Mouse (Mus musculus): ENCODE measurements at regions not wholly inside any gene's neighbourhood (a gene's known extent, or its start where the extent isn't known, plus 50 kb on each side); places are given as distances from the start of the nearest gene placed in this dataset.

DNA sequence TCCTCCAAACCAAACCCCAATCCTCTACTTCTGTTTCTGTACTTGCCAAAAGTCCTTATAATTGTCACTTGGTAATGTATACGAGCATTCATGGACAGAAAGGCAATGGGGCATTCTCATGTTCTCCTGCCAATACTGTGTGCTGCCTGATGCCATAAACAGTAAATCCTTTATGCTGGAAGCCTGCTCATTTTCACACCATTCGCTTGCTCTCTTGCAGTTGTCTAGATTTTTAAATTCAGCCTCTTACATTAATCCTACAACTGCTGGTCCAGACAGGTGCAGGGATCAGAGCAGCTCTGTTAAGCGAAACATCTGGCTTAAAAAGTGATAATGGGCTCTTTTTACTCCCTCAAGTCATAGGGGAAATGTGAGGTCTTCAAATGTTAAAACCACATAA, 152.9 kb upstream of the Vgll2 start:
- no peak for TF ChIP-seq CTCF (IDR thresholded peaks at IDR 0.05; ENCODE audit: low read depth)
- H3K27ac ChIP-seq (ENCODE audit: low read depth), result no peak overlapping the region
- H3K4me2 ChIP-seq, result no peak overlapping the region
- ATAC-seq (ENCODE audit: insufficient read depth) (no peak), DNase-seq (no peak)
- H3K4me3 ChIP-seq (ENCODE audit: low read depth, low read length), result no peak overlapping the region
- no peaks in the 10 kb centered on the region for H3K9me3 ChIP-seq (ENCODE audit: low read depth, low read length)
- H3K9ac ChIP-seq, result no peak overlapping the region
- H3K4me1 ChIP-seq (ENCODE audit: insufficient read depth), result no peaks in the 10 kb centered on the region
- no peaks in the 10 kb centered on the region for H3K27me3 ChIP-seq (ENCODE audit: insufficient read depth, low read length)
- no peaks in the 10 kb centered on the region for H3K36me3 ChIP-seq (ENCODE audit: insufficient read depth)
- WGBS, result 66% methylated on average over 3 of the region's 3 CpGs

DNA sequence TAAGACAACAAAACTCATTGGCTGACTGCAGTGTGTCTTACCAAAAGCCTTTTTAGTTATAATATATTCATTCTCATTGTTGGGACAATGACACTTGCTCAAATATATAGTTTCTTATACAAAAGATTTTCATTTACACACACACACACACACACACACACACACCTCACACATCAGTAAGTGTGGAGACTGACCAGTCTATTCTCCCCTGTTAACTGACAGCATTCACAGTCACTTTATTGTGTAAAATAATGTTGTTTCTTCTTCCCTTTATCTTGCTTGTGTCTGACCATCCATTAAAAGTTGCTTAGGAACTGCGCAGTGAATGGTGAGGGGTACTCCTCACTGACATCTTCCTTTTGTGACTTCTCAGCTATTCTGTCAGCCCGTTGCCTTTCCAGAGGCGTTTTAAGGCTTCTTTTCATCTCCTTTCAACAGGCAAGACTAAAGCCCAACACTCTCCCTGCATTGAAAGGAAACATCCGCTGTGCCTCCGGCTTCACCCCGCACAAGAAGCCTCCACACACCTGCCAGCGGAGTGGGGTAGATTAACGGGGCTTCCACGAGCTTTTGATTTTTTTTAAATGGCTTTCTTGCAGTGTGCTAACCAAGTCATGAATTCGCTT, 111.1 kb upstream of the Vgll2 start:
- H3K27me3 ChIP-seq (ENCODE audit: insufficient read depth, low read length), result no peaks in the 10 kb centered on the region
- H3K36me3 ChIP-seq (ENCODE audit: insufficient read depth), result no peaks in the 10 kb centered on the region
- WGBS, result 39% methylated on average over 10 of the region's 10 CpGs
- no peak overlapping the region for H3K9ac ChIP-seq
- H3K4me2 ChIP-seq, result no peak overlapping the region
- no peak overlapping the region for H3K27ac ChIP-seq (ENCODE audit: low read depth)
- DNase-seq (no peak), ATAC-seq (ENCODE audit: insufficient read depth) (no peak)
- no peak for TF ChIP-seq CTCF (IDR thresholded peaks at IDR 0.05; ENCODE audit: low read depth)
- H3K4me3 ChIP-seq (ENCODE audit: low read depth, low read length), result no peak overlapping the region
- H3K4me1 ChIP-seq (ENCODE audit: insufficient read depth), result no peaks in the 10 kb centered on the region
- H3K9me3 ChIP-seq (ENCODE audit: low read depth, low read length), result no peaks in the 10 kb centered on the region

DNA sequence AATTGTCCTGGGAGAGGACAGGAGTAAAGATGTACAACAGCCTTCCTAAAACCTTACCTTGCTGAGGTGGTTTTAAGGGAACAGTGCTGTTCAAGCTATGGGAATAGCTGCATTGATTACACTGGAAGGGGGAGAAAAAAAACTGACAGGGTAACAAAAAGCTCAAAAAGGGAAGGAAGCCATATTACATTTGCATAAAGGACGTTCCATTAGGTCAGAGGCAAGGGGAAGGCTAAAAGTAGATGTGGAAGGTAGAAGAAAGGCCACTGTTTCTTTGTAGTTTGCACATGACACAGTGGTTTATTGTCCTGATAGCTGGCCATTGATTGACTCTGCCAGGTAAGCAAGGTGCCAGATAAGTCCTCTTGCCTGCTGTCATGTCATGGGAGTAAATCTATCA, 110.2 kb upstream of the Vgll2 start:
- Histone ChIP-seq H3K36me3 (ENCODE audit: insufficient read depth) (no peaks in the 10 kb centered on the region), H3K4me3 (ENCODE audit: low read depth, low read length) (no peak overlapping the region), H3K4me1 (ENCODE audit: insufficient read depth) (no peaks in the 10 kb centered on the region), H3K4me2 (no peak overlapping the region), H3K27ac (ENCODE audit: low read depth) (no peak overlapping the region), H3K9ac (no peak overlapping the region), H3K27me3 (ENCODE audit: insufficient read depth, low read length) (no peaks in the 10 kb centered on the region), H3K9me3 (ENCODE audit: low read depth, low read length) (no peaks in the 10 kb centered on the region)
- 48% methylated on average over 1 of the region's 1 CpGs for WGBS
- ATAC-seq (ENCODE audit: insufficient read depth) (no peak), DNase-seq (no peak)
- no peak for TF ChIP-seq CTCF (IDR thresholded peaks at IDR 0.05; ENCODE audit: low read depth)

DNA sequence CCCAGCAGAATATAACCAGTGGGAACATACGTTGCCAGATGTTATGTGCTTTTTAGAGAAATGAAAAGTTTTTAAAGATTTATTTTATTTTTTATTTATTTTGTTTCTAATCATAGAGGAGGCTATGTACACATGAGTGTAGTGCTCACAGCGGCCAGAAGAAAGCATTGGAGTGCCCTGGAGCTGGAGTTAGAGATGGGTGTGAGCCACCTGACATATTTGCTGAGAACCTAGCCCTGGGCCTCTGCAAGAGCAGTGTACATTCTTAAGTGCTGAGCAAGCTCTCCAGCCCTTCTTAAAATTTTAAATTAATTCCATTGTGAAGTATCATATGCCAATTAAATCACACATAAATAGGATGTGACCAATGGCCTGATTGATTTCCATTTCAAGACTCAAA, 95.7 kb upstream of the Vgll2 start:
- no peak for TF ChIP-seq CTCF (IDR thresholded peaks at IDR 0.05; ENCODE audit: low read depth)
- H3K4me1 ChIP-seq (ENCODE audit: insufficient read depth), result no peaks in the 10 kb centered on the region
- ATAC-seq (ENCODE audit: insufficient read depth) (no peak), DNase-seq (no peak)
- H3K4me2 ChIP-seq, result no peak overlapping the region
- H3K4me3 ChIP-seq (ENCODE audit: low read depth, low read length), result no peak overlapping the region
- no peaks in the 10 kb centered on the region for H3K9me3 ChIP-seq (ENCODE audit: low read depth, low read length)
- 63% methylated on average over 2 of the region's 2 CpGs for WGBS
- no peaks in the 10 kb centered on the region for H3K36me3 ChIP-seq (ENCODE audit: insufficient read depth)
- no peaks in the 10 kb centered on the region for H3K27me3 ChIP-seq (ENCODE audit: insufficient read depth, low read length)
- no peak overlapping the region for H3K27ac ChIP-seq (ENCODE audit: low read depth)
- no peak overlapping the region for H3K9ac ChIP-seq

DNA sequence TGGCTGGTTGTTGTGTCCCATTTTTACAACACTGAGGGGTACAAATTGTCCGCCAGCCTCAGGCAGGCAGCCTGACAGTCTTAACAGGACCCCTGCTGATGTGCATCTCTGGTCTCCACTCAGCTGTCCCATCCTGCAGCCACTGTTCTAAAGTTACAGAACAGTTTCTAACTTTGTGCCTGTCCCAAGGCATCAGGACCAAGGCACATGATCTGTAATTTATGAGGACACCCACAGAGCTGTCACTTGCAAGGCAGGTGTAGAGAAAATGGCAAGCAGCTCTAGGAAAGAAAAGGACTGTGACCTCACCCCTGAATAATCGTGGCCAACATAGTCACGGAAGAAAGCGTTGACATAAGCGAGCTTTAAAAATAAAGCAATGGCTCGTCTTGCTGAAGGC, 93.0 kb upstream of the Vgll2 start:
- no peaks in the 10 kb centered on the region for H3K9me3 ChIP-seq (ENCODE audit: low read depth, low read length)
- ATAC-seq (ENCODE audit: insufficient read depth), result no peak
- 64% methylated on average over 6 of the region's 6 CpGs for WGBS

DNA sequence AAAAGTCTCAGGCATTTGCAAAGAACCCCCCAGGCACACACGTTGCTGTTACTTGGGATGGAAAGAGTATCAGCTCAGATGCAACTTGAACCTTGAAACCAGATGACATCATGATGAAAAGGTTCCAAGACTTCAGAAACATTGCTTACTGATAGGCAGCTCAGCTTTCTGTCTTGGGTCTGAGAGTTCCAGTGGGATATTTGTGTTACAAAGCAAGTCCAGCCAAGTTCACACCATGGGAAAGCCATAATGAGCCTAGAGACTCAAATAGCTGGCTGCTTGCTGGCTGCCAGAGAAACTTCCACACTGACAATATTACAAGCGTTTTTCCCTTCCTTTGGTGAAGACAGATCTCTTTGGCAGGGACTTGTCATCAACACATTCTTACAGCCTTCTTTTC, 92.0 kb upstream of the Vgll2 start:
- Histone ChIP-seq H3K36me3 (ENCODE audit: insufficient read depth) (no peaks in the 10 kb centered on the region), H3K27me3 (ENCODE audit: insufficient read depth, low read length) (no peaks in the 10 kb centered on the region), H3K4me2 (no peak overlapping the region), H3K27ac (ENCODE audit: low read depth) (no peak overlapping the region), H3K9ac (no peak overlapping the region), H3K4me1 (ENCODE audit: insufficient read depth) (no peaks in the 10 kb centered on the region), H3K9me3 (ENCODE audit: low read depth, low read length) (no peaks in the 10 kb centered on the region), H3K4me3 (ENCODE audit: low read depth, low read length) (no peak overlapping the region)
- TF ChIP-seq CTCF (IDR thresholded peaks at IDR 0.05; ENCODE audit: low read depth), result no peak
- ATAC-seq (ENCODE audit: insufficient read depth) (no peak; the same call in 1 of the 2 replicates), DNase-seq (peak; percentile 11)
- WGBS, result 27% methylated on average over 2 of the region's 2 CpGs

More for the DNA sequence above, 93.0 kb upstream of the Vgll2 start:
- Histone ChIP-seq H3K4me1 (ENCODE audit: insufficient read depth) (no peaks in the 10 kb centered on the region), H3K4me3 (ENCODE audit: low read depth, low read length) (no peak overlapping the region), H3K4me2 (no peak overlapping the region), H3K27ac (ENCODE audit: low read depth) (no peak overlapping the region), H3K9ac (no peak overlapping the region), H3K36me3 (ENCODE audit: insufficient read depth) (no peaks in the 10 kb centered on the region), H3K27me3 (ENCODE audit: insufficient read depth, low read length) (no peaks in the 10 kb centered on the region)
- no peak for TF ChIP-seq CTCF (IDR thresholded peaks at IDR 0.05; ENCODE audit: low read depth)
- DNase-seq, result no peak

DNA sequence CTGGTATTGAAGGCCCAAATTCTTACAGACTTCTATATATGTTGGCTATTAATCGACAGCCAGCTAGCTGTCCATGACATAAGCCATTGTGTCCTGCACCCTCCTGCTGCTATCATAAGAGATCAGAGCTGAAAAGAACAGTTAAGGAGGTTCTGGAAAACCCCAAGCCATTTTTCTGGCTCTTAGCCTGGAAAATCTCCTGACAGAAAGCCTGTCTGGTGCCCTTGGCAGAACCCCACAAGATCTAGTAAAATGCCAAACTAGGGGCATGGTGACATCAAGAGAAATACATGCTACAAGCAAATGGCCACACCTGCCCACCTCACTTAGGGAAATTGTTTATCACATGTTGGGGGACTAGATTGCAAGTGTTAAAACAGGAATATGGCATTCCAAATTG, 91.6 kb upstream of the Vgll2 start:
- Histone ChIP-seq H3K27me3 (ENCODE audit: insufficient read depth, low read length) (no peaks in the 10 kb centered on the region), H3K4me1 (ENCODE audit: insufficient read depth) (no peaks in the 10 kb centered on the region), H3K4me3 (ENCODE audit: low read depth, low read length) (no peak overlapping the region), H3K9me3 (ENCODE audit: low read depth, low read length) (no peaks in the 10 kb centered on the region), H3K9ac (no peak overlapping the region), H3K4me2 (no peak overlapping the region), H3K27ac (ENCODE audit: low read depth) (no peak overlapping the region), H3K36me3 (ENCODE audit: insufficient read depth) (no peaks in the 10 kb centered on the region)
- ATAC-seq (ENCODE audit: insufficient read depth) (no peak), DNase-seq (peak; percentile 8)
- 62% methylated on average over 1 of the region's 1 CpGs for WGBS
- TF ChIP-seq CTCF (IDR thresholded peaks at IDR 0.05; ENCODE audit: low read depth), result no peak

DNA sequence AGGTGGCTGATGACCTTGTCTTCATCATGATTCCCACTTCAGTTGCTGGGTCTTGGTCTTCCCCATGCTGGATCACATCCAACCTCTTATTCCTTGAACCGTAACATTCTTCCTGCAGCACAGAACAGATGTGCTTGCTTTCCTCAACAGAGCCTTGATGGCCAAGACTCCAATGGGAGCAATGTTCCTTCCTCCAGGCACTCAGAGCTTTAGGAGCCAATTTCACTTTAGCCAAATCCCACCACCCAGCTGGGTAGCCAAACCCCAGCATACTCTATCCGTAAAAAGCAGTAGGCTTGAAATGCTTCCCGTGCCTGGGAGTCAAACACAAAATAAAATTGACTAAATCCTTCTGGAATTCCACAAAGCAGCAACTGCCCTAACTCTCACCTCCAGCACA, 86.8 kb upstream of the Vgll2 start:
- no peaks in the 10 kb centered on the region for H3K36me3 ChIP-seq (ENCODE audit: insufficient read depth)
- H3K9ac ChIP-seq, result no peak overlapping the region
- DNase-seq, result no peak
- ATAC-seq (ENCODE audit: insufficient read depth), result no peak
- H3K4me3 ChIP-seq (ENCODE audit: low read depth, low read length), result no peak overlapping the region
- 77% methylated on average over 3 of the region's 3 CpGs for WGBS
- TF ChIP-seq CTCF (IDR thresholded peaks at IDR 0.05; ENCODE audit: low read depth), result no peak
- H3K4me2 ChIP-seq, result no peak overlapping the region
- H3K27me3 ChIP-seq (ENCODE audit: insufficient read depth, low read length), result no peaks in the 10 kb centered on the region
- no peaks in the 10 kb centered on the region for H3K4me1 ChIP-seq (ENCODE audit: insufficient read depth)
- H3K9me3 ChIP-seq (ENCODE audit: low read depth, low read length), result no peaks in the 10 kb centered on the region
- H3K27ac ChIP-seq (ENCODE audit: low read depth), result no peak overlapping the region
